Mouse (Mus musculus) spleen, postnatal 10 days (tissue): ENCODE results near the gene Setd2.

Source experiments
- DNase-seq, 2 experiments: peaks; one replicate each; pipeline ENCODE4 v3.0.0; 2021 to 2022; ENCODE audit warnings: low spot score in 2 of 2

The Setd2 gene

GRCm38 (mm10) chr9:110532538-110533291 is at the start of gene Setd2:
Setd2 (plus strand) TSS chr9:110532597.
- peak; percentile 79 to 88 for DNase-seq

- DNase-seq, result no peak
Observed at GRCm38 (mm10) chr9:110488841-110489240, 43.6 kb upstream of the Setd2 start.

- peak; percentile 24 to 64 for DNase-seq
Observed at GRCm38 (mm10) chr9:110490913-110491312, 41.5 kb upstream of the Setd2 start.

DNA sequence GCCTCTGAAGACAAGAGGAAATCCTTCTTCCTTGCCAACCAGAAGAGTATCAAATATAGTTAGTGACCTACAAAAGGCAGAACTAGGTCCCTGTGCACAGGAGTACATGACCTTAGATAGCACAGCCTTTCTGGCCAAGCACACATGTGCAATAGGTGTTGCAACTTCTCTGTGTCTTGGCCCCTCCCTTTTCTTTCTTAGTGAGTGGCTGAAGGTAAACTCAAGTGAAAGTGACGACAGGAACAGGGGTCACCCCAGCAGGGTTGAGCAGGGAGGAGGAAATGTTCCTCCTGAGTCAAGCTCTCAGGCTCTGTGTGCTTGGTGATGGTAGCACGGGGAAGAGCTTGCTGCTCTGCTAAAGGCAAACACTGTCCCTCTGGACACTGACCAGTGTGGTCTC is 6.7 kb upstream of the Setd2 start:
- DNase-seq, result no peak

- no peak for DNase-seq
Observed at GRCm38 (mm10) chr9:110529002-110529737, 3.2 kb upstream of the Setd2 start.

DNA sequence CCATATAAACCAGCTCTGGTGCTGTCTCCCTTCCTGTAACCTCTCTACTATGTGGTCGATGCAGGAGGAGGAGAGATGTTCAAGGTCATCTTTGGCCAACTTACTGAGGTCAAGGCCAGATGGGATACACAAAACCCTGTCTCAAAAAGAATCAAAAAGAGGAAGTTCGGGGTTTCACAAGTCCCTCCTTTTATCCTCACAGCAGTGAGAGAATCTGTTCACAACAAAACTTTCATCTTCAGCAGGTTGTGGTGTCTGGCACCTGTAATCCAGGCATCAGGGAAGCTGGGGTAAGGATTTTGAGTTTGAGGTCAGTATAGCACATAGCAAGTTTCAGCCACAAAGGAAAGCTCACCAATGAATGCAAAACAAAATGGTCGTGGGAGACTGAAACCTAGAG is 1.7 kb upstream of the Setd2 start:
- DNase-seq, result no peak

- no peak for DNase-seq
Observed at GRCm38 (mm10) chr9:110531151-110531791, 1.1 kb upstream of the Setd2 start.

DNA sequence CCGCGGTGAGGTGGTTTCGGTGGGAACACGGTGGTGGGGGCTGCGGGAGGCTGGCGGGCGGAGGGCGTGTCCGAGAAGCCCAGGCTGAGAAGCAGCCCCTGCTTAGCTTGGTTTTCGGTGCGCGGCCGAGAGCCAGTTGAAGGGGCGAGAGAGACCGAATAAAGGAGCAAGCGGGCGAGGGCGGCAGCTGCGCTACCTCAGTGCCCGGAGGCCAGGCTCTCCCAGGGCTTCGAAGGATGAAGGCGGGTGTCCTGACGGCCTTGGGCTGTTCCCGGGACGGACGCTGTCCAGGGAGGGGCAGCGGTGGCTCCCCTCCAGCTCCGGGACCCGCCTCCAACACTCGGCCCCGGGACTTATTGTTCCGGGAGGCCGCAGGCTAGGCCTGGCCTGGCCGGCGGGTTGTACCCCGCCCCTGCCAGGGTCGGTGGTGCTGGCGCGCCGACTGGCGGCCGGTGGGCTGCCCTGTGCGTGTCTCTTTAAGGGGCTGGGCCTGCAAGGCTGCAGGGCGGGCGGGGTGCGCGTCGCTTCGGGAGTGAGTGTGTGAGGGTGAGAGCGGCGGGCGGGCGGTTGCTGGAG is 395 bp upstream of the Setd2 start:
- peak; percentile 91 to 95 for DNase-seq

DNA sequence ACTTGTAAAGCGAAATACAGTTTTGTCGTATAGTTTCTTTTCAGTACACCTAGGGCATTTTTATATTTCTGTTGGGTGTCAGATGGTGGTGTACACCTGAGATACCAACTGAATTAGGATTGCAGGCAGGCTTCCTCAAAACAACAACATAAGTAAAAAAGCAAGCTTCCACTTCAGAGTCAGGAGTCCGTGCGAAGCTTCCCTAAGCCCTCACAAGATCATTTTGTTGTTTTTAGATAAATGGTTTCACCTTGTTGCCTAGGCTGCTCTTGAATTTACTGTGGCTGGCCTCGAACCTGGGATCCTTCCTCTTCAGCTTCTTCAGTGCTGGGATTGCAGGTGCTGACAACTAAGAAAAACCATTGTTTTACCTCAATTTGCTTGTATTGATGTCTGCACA is 1.2 kb downstream of the Setd2 start:
- peak; percentile 16 to 35 for DNase-seq

DNA sequence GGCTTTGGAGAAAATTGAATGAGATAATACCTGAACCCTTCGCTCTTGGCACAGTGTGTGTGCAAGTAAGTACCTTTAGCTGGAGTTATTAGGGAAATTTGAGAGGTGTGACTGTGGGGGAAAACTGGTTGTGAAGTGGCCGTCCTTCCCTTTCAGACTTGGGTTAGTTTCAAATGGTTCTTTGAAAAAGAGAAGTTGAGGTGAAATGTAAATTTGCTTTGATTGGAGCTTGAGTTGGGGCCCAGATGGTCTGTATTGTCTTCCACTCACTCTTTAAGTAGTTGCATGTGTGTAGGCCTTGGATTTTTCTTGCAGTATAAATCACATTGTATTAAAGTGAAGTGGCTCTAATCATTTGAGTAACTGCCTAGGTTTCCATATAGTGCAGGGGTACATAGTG is 2.7 kb downstream of the Setd2 start:
- no peak for DNase-seq

- no peak for DNase-seq
Observed at GRCm38 (mm10) chr9:110536636-110537035, 4.2 kb downstream of the Setd2 start.

DNA sequence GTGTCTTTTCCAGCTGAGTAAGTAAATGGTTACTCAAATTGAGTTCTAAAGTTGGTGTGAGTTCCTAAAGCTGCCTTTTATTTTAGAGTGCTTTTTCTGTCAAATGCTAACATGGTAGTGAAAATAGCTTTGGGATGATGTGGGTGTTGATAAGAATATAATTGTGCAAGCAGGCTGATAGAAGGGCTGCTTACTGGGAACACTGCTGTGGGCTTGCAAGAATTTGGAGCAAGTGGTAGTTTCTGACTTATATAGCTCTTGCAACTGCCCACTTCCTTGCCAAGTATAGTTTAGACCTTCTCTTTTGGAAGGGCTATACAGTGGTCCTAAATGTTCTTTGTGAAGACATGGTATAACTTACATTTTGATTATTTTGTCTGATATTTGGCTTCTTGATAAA is 6.1 kb downstream of the Setd2 start:
- DNase-seq, result no peak

- no peak for DNase-seq
Observed at GRCm38 (mm10) chr9:110541988-110542387, 9.6 kb downstream of the Setd2 start.

DNA sequence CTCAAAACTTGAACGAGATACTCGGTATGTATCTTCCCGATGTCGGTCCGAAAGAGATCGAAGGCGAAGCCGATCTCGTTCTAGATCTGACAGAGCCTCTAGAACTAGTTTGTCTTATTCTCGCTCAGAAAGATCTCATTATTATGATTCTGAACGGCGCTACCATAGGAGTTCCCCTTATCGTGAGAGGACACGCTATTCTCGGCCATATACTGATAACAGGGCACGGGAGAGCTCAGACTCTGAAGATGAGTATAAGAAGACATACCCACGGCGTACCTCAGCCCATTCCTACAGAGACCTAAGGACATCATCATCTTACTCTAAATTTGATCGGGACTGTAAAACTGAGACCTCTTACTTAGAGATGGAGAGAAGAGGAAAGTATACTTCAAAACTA is 15.9 kb downstream of the Setd2 start:
- no peak for DNase-seq

DNA sequence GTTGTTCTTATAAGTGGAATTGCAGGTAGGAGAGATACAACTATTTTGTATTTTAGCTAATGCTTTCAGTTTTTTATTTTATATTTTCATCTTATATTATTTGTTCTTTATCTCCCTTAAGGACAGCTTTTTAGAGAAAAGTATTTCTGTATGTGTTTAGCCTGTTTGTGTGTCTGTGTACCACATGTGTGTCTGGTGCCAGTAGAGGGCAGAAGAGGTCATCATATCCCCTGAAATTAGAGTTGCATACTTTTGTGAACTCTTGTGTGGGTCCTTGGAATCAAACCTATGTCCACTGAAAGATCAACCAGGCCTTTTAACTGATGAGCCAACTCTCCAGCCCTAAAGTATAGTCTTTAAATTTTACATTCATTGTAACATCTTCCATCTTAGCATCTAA is 35.9 kb downstream of the Setd2 start:
- DNase-seq, result no peak

- DNase-seq, result no peak
Observed at GRCm38 (mm10) chr9:110582161-110582560, 49.8 kb downstream of the Setd2 start.

- DNase-seq, result no peak
Observed at GRCm38 (mm10) chr9:110583521-110583920, 51.1 kb downstream of the Setd2 start.

DNA sequence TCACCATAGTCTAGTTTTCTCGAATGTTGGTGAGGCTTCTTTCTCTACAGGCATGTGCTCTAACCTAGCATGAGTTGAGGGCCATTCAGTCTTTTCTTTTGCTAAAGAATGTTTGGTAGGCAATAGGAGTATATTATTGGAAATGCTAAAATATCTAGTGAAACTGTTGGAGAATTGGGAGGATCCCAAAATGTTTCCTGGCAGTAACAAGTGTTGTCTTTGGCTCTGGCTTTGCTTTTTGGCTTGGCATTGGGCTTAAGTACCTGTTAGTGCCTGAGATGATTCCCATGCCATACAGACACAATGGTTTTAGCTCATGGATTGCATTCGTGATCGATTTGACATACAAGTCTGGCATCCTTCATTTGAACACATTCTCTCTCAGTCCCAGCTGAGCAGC is 79.1 kb downstream of the Setd2 start:
- DNase-seq, result no peak

- DNase-seq, result no peak
Observed at GRCm38 (mm10) chr9:110617081-110617480, 84.7 kb downstream of the Setd2 start.

DNA sequence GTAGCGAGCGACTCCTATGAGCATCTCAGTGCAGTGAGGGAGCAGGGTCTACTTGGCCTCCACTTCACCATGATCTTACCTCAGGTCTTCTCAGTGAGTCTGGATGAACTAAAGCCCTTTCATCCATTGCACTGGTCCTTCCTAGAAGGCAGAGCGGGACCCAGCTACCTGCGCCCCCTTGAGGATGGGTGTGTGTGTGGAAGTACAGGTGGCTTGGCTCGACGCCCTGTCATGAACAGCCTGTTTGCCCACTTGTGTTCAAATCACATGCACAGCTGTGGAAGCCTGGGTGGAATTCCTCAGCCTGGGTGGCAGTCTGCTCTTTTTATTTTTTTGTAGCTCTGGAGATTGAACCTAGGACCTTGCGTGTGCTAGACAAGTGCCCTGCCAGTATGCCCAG is 87.8 kb downstream of the Setd2 start:
- DNase-seq, result peak in 1 of 2 experiments; percentile 20

DNA sequence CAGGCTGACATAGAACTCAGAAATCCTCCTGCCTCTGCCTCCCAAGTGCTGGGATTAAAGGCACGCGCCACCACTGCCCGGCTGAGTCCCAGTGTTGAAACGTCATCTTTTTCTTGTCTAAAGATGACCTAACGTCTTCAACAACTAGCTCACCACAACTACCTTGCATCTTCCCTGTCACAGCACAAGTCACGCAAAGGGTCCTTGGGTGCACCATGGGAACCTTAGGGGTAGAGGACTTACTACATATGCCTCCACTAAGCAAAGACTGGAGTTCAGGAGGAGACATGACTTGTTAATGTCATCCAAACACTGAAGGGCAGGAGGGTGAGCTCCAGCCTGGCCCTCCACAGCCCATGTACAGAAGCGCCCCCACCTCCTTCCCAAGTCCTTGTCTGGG is 88.3 kb downstream of the Setd2 start:
- no peak for DNase-seq

DNA sequence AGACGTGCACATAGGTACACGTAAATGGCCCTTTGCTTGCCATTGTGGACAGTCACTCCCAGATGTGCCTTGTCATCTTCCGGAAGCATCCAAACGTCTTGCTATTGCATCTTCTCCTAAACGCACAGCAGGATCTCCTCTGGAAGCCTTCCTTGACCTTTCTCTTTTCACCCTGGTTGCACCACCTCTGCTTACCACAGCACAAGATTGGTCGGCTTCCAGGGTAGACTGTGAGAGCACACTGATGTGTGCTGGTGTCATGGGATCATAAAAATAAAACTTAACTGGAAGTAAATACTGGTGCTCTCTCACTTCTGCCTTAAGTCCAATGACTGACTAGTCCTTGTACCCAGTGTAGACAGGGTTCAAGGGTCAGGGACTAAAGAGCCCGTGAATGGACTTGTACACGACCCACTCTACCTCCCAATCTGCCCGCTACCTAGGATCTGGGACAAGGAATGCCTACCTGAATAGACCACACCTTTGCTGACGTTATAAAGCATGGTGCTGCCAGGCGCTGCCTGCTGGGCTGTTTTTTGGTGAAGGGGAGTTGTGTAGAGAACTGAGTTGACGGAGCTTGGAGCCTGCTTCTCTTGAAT is 90.3 kb downstream of the Setd2 start:
- DNase-seq, result no peak
